Mouse (Mus musculus): ENCODE results near the gene Cops7a. TPM values are rescaled to one million over a fixed set of nuclear protein-coding genes. Genes with fewer than 3 reads are reported as not detected.

Cops7a gene
- total and polyA plus RNA-seq, 2 experiments from 2014 or later, result 134 to 241 TPM

DNA sequence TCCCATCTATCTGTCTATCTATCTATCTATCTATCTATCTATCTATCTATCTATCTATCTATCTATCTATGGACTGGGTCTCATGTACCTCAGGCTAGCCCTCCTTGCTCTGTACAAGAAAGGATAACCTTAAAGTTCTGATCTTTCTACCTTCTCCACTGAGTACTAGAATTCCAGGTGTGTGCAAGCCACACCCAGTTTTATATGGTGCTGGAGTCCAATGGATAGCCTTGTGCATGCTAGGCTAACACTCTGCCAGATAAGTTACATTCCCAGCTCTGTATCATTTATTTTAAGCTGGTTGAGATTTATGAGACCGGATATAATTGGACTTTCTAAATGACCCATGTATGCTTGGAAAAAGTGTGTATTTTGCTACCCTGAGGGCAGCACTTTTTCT lies 23.7 kb downstream of the Cops7a start:
- no peaks in the 10 kb centered on the region for H3K4me1 ChIP-seq (ENCODE audit: control insufficient read depth, insufficient read depth)
- peaks cover 18% of the 10 kb centered on the region; the same call in 1 of the 2 replicates for H3K36me3 ChIP-seq (replicated peaks; ENCODE audit: control insufficient read depth, insufficient read depth, low read length)
- H3K4me3 ChIP-seq (ENCODE audit: low read depth, low read length), result no peak overlapping the region
- H3K27ac ChIP-seq (ENCODE audit: low read depth), result no peak overlapping the region
- DNase-seq (ENCODE audit: low spot score) (no peak), ATAC-seq (ENCODE audit: insufficient read depth, low read depth) (no peak)
- no peak overlapping the region for H3K9ac ChIP-seq (replicated peaks; ENCODE audit: low read depth, low read length)
- WGBS, result 87% methylated on average over 1 of the region's 1 CpGs
- H3K4me2 ChIP-seq (ENCODE audit: low read depth, low read length), result no peak overlapping the region
- TF ChIP-seq EP300 (IDR thresholded peaks at IDR 0.05; ENCODE audit: low read depth), result no peak
- TF ChIP-seq CTCF (IDR thresholded peaks at IDR 0.05; ENCODE audit: low read depth), result no peak
- no peaks in the 10 kb centered on the region for H3K9me3 ChIP-seq (replicated peaks; ENCODE audit: control insufficient read depth, low read length)
- H3K27me3 ChIP-seq (ENCODE audit: control insufficient read depth, insufficient read depth, low read length), result no peaks in the 10 kb centered on the region

DNA sequence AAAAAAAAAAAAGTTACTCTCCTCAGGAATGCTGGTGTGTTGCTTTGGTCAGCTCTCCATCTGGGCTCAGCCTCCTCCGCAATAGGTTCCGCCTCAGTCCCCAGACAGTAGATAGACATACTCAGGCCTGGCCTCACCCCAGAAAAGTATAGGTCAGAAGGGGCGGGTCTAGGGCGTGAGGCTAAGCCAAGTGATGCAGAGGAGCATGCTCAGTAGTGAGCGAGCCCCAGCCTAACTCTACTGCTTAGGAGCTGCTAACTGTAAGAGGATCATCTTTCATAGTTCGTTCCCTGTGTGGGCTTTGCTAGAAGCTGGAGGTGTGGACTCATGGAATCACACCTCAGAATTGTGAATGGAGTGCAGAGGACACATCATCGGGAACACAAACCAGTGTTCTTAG lies 26.8 kb downstream of the Cops7a start:
- DNase-seq (ENCODE audit: low spot score), result no peak
- Histone ChIP-seq H3K4me3 (ENCODE audit: low read depth, low read length) (no peak overlapping the region), H3K4me2 (ENCODE audit: low read depth, low read length) (no peak overlapping the region), H3K27ac (ENCODE audit: low read depth) (no peak overlapping the region), H3K9ac (replicated peaks; ENCODE audit: low read depth, low read length) (no peak overlapping the region), H3K27me3 (ENCODE audit: control insufficient read depth, insufficient read depth, low read length) (no peaks in the 10 kb centered on the region), H3K4me1 (ENCODE audit: control insufficient read depth, insufficient read depth) (no peaks in the 10 kb centered on the region), H3K36me3 (replicated peaks; ENCODE audit: control insufficient read depth, insufficient read depth, low read length) (peaks cover 49% of the 10 kb centered on the region), H3K9me3 (replicated peaks; ENCODE audit: control insufficient read depth, low read length) (no peaks in the 10 kb centered on the region)
- 90% methylated on average over 7 of the region's 7 CpGs for WGBS
- TF ChIP-seq CTCF (IDR thresholded peaks at IDR 0.05; ENCODE audit: low read depth) (no peak), EP300 (IDR thresholded peaks at IDR 0.05; ENCODE audit: low read depth) (no peak)
- ATAC-seq (ENCODE audit: insufficient read depth, low read depth), result no peak

DNA sequence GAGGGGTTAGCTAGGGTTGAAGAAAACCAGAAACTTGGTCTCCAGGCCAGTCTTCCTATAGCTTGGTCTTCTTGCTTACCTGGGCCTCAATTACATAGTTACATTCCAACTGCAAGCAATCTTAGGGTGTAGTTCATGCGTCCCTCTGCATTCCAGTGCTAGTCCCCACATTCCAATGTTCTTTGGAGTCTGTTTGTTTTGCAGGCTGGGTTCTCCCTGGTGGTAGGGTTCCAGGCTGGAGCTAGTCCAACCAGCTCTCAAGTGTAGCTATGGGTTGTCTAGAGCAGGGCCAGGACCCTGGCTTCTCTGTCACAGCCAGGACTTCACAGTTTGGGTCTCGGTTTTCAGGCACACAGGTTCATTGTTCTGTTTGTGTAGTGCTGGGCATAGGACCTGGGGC lies 27.8 kb downstream of the Cops7a start:
- H3K4me2 ChIP-seq (ENCODE audit: low read depth, low read length), result no peak overlapping the region
- H3K9me3 ChIP-seq (replicated peaks; ENCODE audit: control insufficient read depth, low read length), result no peaks in the 10 kb centered on the region
- TF ChIP-seq CTCF (IDR thresholded peaks at IDR 0.05; ENCODE audit: low read depth) (no peak), EP300 (IDR thresholded peaks at IDR 0.05; ENCODE audit: low read depth) (no peak)
- H3K9ac ChIP-seq (replicated peaks; ENCODE audit: low read depth, low read length), result no peak overlapping the region
- no peak for ATAC-seq (ENCODE audit: insufficient read depth, low read depth)
- peaks cover 2% of the 10 kb centered on the region; the same call in 1 of the 2 replicates for H3K4me1 ChIP-seq (ENCODE audit: control insufficient read depth, insufficient read depth)
- H3K4me3 ChIP-seq (ENCODE audit: low read depth, low read length), result no peak overlapping the region
- no peaks in the 10 kb centered on the region for H3K27me3 ChIP-seq (ENCODE audit: control insufficient read depth, insufficient read depth, low read length)
- 77% methylated on average over 2 of the region's 2 CpGs for WGBS
- no peak overlapping the region for H3K27ac ChIP-seq (ENCODE audit: low read depth)
- no peak for DNase-seq (ENCODE audit: low spot score)
- peaks cover 55% of the 10 kb centered on the region for H3K36me3 ChIP-seq (replicated peaks; ENCODE audit: control insufficient read depth, insufficient read depth, low read length)

DNA sequence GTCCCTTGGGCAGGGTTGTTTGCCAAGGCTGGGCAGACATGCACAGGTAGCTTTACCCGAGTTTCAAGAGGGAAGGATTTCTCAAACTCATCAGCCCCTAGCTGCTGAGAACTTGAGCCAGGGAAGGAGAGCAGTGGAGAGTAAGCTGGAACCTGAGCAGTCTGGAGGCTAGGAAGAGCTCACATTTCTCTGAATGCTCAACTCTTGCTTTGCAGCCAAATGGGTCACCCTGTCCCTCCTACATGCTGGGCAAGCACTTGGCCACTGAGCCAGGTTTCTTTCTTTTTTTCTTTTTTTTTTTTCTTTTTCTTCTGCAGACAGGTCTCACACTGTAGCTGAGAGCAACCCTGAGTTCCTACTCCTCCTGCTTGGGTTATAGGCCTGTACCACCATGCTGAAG lies 28.7 kb downstream of the Cops7a start:
- WGBS, result 78% methylated on average over 1 of the region's 1 CpGs
- H3K36me3 ChIP-seq (replicated peaks; ENCODE audit: control insufficient read depth, insufficient read depth, low read length), result peaks cover 56% of the 10 kb centered on the region
- TF ChIP-seq CTCF (IDR thresholded peaks at IDR 0.05; ENCODE audit: low read depth) (no peak), EP300 (IDR thresholded peaks at IDR 0.05; ENCODE audit: low read depth) (no peak)
- H3K4me2 ChIP-seq (ENCODE audit: low read depth, low read length), result no peak overlapping the region
- ATAC-seq (ENCODE audit: insufficient read depth, low read depth) (no peak), DNase-seq (ENCODE audit: low spot score) (no peak)
- H3K27ac ChIP-seq (ENCODE audit: low read depth), result no peak overlapping the region
- no peak overlapping the region for H3K4me3 ChIP-seq (ENCODE audit: low read depth, low read length)
- peaks cover 7% of the 10 kb centered on the region for H3K4me1 ChIP-seq (ENCODE audit: control insufficient read depth, insufficient read depth)
- no peaks in the 10 kb centered on the region for H3K27me3 ChIP-seq (ENCODE audit: control insufficient read depth, insufficient read depth, low read length)
- H3K9ac ChIP-seq (replicated peaks; ENCODE audit: low read depth, low read length), result no peak overlapping the region
- H3K9me3 ChIP-seq (replicated peaks; ENCODE audit: control insufficient read depth, low read length), result no peaks in the 10 kb centered on the region

- H3K9ac ChIP-seq (replicated peaks; ENCODE audit: low read depth, low read length), result no peak overlapping the region
- no peak overlapping the region for H3K4me3 ChIP-seq (ENCODE audit: low read depth, low read length)
- peaks cover 56% of the 10 kb centered on the region for H3K36me3 ChIP-seq (replicated peaks; ENCODE audit: control insufficient read depth, insufficient read depth, low read length)
- no peak for DNase-seq (ENCODE audit: low spot score)
- H3K4me2 ChIP-seq (ENCODE audit: low read depth, low read length), result no peak overlapping the region
- H3K27ac ChIP-seq (ENCODE audit: low read depth), result no peak overlapping the region
- 91% methylated on average over 7 of the region's 7 CpGs for WGBS
- no peak for TF ChIP-seq CTCF (IDR thresholded peaks at IDR 0.05; ENCODE audit: low read depth)
- TF ChIP-seq EP300 (IDR thresholded peaks at IDR 0.05; ENCODE audit: low read depth), result no peak
- no peak for ATAC-seq (ENCODE audit: insufficient read depth, low read depth)
- peaks cover 12% of the 10 kb centered on the region for H3K4me1 ChIP-seq (ENCODE audit: control insufficient read depth, insufficient read depth)
- H3K9me3 ChIP-seq (replicated peaks; ENCODE audit: control insufficient read depth, low read length), result no peaks in the 10 kb centered on the region
- no peaks in the 10 kb centered on the region for H3K27me3 ChIP-seq (ENCODE audit: control insufficient read depth, insufficient read depth, low read length)
Observed at GRCm38 (mm10) chr6:124934670-124935069, 30.7 kb downstream of the Cops7a start.

DNA sequence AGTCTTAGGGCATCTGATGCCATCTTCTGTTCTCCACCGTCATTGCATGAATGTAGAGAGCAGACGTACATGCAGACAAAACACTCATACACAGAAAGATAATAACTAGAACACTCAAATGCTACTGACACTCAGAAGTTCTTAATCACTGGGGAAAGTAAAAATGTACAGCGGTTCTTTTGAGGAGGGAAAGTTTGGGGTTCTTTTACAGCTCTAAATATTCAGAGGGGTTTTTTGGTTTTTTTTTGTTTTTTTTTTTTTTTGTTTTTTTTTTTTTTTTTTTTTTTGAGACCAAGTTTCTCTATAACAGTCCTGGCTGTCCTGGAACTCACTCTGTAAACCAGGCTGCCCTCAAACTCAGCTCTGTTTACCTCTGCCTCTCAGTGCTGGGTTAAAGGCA lies 32.2 kb downstream of the Cops7a start:
- Histone ChIP-seq H3K36me3 (replicated peaks; ENCODE audit: control insufficient read depth, insufficient read depth, low read length) (peaks cover 47% of the 10 kb centered on the region), H3K27ac (ENCODE audit: low read depth) (no peak overlapping the region), H3K4me1 (ENCODE audit: control insufficient read depth, insufficient read depth) (peaks cover 12% of the 10 kb centered on the region), H3K9ac (replicated peaks; ENCODE audit: low read depth, low read length) (no peak overlapping the region), H3K4me2 (ENCODE audit: low read depth, low read length) (no peak overlapping the region), H3K9me3 (replicated peaks; ENCODE audit: control insufficient read depth, low read length) (no peaks in the 10 kb centered on the region), H3K27me3 (ENCODE audit: control insufficient read depth, insufficient read depth, low read length) (no peaks in the 10 kb centered on the region), H3K4me3 (ENCODE audit: low read depth, low read length) (no peak overlapping the region)
- 88% methylated on average over 3 of the region's 3 CpGs for WGBS
- no peak for DNase-seq (ENCODE audit: low spot score)
- ATAC-seq (ENCODE audit: insufficient read depth, low read depth), result no peak
- TF ChIP-seq EP300 (IDR thresholded peaks at IDR 0.05; ENCODE audit: low read depth), result no peak
- no peak for TF ChIP-seq CTCF (IDR thresholded peaks at IDR 0.05; ENCODE audit: low read depth)
